Mouse (Mus musculus): ENCODE data around the gene Tmem130.
A peak's percentile ranks its signal among the peaks of the same experiment; 100 is the strongest.

Gene Tmem130

GRCm38 (mm10) chr5:144733953-144734352, 27.7 kb downstream of the Tmem130 start:
- DNase-seq (ENCODE audit: low spot score in 2 of 2): peak in 1 of 2 experiments; percentile 39

- no peak for DNase-seq (ENCODE audit: low spot score in 2 of 2)
Observed at GRCm38 (mm10) chr5:144729216-144729615, 32.4 kb downstream of the Tmem130 start.

GRCm38 (mm10) chr5:144728237-144728636, 33.4 kb downstream of the Tmem130 start:
- no peak for DNase-seq (ENCODE audit: low spot score in 2 of 2)

GRCm38 (mm10) chr5:144727119-144727518, 34.5 kb downstream of the Tmem130 start:
- DNase-seq (ENCODE audit: low spot score in 2 of 2): peak; percentile 24 to 58

DNA sequence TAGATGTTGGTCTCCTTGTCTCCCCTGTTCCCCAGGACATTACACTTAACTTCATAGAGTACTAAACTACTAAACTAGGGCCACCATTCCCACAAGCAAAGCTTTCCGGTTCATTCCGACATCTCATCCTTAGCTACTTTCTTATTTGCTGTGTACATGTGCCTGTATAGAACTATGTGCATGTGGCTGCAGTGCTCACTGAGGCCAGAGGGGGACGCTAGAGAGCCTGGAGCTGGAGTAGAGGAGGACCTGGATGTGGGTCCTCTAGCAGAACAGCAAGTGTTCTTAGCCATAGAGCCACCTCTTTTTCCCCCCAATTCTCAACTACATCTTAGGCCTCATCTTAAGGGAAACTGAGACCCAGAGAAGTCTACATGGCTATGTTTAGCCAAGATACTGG, 36.1 kb downstream of the Tmem130 start:
- no peak for DNase-seq (ENCODE audit: low spot score in 2 of 2)

DNA sequence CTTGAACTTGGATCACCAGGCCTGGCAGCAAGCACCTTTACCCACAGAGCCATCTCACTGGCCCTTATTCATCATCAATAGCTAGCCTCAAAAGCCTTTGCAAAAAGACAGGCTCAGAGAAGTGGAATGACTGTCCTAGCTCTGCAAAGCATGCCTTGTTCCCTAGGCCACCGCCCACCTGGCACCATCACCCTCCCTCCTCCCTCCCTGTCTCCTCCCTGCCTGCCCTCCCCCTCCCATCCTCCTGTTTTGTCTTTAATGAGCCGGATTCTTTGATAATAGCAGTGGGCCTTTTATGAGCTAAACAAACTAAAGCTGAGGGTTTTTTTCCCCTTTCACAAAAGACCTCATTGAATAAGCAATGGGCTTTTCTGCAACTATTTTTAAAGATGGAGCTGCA, 36.7 kb downstream of the Tmem130 start:
- DNase-seq (ENCODE audit: low spot score in 2 of 2): no peak

GRCm38 (mm10) chr5:144720281-144720680, 41.3 kb downstream of the Tmem130 start:
- no peak for DNase-seq (ENCODE audit: low spot score in 2 of 2)

DNA sequence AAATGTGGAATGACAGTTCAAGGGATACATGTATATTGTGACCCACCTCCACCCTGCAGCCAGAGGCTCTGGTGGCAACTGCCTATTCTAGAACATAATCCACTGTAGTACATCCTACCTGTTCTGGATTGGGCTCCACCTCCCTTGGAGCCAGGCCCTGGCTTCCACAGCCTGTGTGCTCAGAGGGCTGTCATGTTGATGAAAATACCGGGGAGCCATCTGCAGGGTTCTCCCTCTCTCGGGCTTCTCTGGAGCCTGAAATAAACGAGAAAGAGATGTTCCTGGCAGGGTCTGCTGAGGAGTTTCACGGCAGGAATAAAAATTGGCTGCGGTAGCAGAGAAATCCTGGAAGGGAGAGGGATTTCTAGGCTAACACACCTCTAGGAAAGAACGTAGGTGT, 41.8 kb downstream of the Tmem130 start:
- no peak for DNase-seq (ENCODE audit: low spot score in 2 of 2)

- no peak for DNase-seq (ENCODE audit: low spot score in 2 of 2)
Observed at GRCm38 (mm10) chr5:144717186-144717585, 44.4 kb downstream of the Tmem130 start.

DNA sequence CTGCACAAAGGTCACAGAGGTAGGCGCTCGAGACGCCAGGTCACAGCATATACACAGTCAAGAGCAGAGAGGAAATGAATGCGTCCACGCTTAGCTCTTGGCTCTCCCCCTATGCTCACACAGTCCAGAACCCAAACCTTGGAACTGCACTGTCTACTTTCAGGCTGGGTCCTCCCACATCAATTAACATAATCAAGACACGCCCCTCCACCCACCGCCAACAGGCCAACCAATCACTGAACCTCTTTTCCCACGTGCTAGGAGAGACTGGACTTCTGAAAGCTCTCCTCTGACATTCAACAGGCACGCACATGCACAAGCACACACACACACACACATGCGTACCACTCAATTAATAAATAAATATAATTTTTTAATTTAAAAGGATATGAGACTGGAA, 48.2 kb downstream of the Tmem130 start:
- no peak for DNase-seq (ENCODE audit: low spot score in 2 of 2)

- no peak for DNase-seq (ENCODE audit: low spot score in 2 of 2)
Observed at GRCm38 (mm10) chr5:144707603-144708002, 54.0 kb downstream of the Tmem130 start.

DNA sequence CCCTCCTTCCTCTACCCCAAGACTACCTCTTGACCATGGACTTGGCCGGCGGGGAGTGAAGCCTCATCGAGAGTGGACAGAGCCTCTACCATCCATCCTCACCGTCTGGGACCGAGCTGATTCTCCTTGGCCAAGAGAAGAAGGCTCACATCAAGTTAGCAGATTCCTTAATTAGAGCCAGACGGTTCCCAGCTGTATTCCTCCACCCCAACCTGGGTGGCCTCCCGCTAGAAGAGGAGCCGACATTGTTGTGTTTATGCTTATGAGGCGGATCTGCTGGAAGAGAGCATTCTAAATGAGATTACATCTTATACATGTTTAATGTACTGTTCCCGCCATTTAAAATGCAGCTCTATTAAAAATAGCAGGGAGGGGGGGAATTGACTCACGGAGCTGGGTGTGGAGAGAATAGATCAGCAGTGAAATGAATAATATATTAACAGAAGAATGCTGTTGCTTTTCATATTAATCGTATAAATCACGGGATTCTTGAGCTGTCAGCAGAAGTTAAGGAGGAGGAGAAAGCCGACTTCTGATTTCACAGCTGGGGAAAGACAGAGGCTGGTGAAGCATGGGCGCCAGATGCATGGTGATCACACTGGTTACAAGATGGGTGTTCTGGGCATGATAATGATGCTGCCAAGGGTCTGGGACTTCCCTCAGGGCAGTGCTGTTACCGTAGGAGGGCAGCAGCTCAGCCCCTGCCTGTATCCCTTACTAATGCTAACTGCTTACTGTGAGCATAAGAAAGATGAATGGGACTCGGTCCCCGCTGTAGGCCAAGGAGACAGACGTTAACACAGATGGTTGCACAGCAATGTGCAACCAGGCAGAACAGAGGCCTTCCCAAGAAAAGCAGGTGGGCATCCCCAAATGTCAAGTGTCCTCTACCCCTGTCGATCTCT, 57.9 kb downstream of the Tmem130 start:
- no peak for DNase-seq (ENCODE audit: low spot score in 2 of 2)

DNA sequence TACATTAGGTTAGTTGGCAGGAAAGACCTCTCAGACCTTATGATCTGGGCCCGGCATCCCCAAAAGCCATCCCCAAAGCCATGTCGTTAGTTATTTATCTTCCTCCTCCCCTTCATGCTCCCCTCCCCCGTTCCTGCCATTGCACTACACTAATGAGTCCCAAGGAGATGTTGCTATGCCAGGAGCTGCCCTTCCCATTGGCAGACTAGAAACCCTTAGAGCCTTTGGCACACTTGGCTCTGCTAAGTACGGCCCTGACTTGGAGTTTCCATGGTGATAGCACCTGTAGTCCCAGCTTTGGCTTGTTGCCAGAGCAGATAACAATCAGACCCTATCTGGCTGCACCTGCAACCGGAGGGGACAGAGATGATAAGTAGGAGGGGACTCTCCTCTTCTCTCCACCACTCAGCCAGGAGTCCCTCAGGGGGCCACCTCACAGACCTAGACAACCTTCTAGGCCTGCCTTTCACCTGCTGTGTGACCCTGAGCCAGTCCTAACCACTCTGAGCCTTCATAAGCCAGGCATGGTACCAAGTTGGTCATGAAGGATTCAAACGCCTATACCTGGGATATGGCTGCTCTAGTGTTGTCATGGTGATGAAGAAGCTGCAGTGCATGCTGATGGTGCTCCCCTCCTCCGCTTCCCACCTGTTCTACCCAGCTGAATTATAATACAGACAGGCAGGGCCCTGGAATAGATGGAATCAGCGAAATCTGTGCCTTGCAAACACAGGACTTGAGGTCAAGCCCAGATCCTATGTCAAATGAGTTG, 66.1 kb downstream of the Tmem130 start:
- DNase-seq (ENCODE audit: low spot score in 2 of 2): no peak

DNA sequence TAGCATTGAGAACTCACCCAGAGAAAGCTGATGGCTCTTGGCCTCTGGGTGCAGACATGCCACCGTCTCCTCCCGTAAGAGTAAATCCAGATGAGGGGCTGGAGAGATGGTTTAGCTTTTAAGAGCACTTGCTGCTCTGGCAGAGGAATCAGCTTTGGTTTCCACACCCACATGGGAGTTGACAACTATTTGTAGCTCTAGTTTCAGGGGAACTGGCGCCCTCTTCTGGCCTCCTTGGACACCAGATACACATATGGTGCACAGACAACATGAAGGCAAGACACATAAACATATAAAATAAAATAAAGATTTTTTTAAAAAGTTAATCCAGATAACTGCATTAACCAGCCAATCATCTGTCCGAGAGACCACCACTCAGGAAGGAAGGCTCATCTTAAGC, 67.5 kb downstream of the Tmem130 start:
- DNase-seq (ENCODE audit: low spot score in 2 of 2): no peak

- DNase-seq (ENCODE audit: low spot score in 2 of 2): no peak
Observed at GRCm38 (mm10) chr5:144691421-144691820, 70.2 kb downstream of the Tmem130 start.

- no peak for DNase-seq (ENCODE audit: low spot score in 2 of 2)
Observed at GRCm38 (mm10) chr5:144688371-144688770, 73.2 kb downstream of the Tmem130 start.

Measured in urinary bladder, adult 18-20 months (tissue).